Mouse (Mus musculus) left cerebral cortex, adult 9 months (tissue): ENCODE data around the gene Abhd11.
A peak's percentile ranks its signal among the peaks of the same experiment; 100 is the strongest.
"Not testable (repeated sequence)": the region's sequence is repeated elsewhere in the genome, so short reads cannot be mapped to it uniquely, and the experiment has no call there.

ENCODE experiments used
- DNase-seq, 2 experiments: peaks; one replicate each; pipeline ENCODE4 v3.0.0; 2022; ENCODE audit warnings: low spot score in 2 of 2

Gene Abhd11

DNA sequence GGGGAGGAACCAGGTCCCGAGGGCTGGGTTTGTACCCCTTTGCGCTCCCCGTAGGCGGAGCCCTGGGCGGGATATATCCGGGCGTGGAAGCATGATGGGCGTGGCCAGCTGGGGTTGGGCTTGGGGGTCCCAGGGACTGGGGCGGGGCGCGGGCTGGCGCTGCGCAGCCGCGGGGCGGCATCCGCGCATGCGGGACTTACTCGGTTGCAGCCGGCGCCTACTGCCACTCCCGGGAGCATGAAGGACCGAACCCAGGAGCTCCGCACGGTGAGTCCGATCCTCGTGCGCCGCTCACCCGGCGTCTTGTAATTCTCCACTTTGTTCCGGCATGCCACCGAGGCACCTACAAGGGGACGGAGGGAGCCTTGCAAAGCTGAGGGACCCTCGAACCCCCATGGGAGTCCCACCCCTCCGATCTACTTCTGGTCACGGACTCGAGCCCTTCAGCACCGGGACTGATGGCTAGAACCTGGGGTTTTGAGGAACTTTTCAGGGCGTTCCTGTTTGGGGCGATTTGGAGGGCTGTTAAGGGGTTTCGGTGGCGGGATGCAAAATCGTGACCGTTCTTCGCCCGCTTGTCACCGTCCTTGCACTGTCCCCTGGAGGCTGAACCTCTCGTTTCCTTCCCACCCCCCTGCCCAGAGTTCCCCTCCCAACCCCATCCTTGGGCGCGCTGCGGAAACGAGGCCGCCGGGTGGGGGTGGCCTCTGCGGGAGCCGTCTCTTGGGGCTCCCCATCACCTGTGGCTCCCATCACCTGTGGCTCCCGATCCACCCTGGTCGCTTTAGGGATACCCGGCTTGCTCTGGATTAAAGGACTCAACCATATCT, 14.6 kb downstream of the Abhd11 start, which contains the start of gene Stx1a:
Stx1a (plus strand) TSS at position 139 of the 830 bp plus-strand sequence.
- DNase-seq: peak in 1 of 2 experiments; percentile 87

- DNase-seq: no peak
Observed at GRCm38 (mm10) chr5:135024665-135025224, 15.8 kb downstream of the Abhd11 start.

DNA sequence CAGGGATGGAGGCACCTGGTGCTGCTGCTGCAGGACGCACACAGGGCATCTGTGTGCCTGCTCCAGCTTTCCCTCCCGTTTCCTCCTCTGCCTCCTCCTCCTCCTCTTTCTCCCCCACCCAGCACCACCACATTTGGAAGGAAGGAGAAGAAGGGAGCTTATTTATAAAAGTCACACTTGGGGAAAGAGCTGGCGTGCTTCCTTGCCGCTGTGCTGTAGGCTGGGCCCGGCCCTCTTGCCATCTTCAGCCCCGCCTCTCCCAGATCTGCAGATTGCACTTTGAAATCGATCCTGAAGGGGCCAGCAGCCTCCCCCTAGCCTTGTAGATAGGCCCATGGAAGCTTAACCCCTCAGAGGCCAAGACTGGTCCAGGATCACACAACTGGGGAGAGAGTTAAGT, 16.9 kb downstream of the Abhd11 start:
- peak in 1 of 2 experiments; percentile 77 for DNase-seq

- peak in 1 of 2 experiments; percentile 80 for DNase-seq
Observed at GRCm38 (mm10) chr5:135029007-135029854, 20.3 kb downstream of the Abhd11 start.

DNA sequence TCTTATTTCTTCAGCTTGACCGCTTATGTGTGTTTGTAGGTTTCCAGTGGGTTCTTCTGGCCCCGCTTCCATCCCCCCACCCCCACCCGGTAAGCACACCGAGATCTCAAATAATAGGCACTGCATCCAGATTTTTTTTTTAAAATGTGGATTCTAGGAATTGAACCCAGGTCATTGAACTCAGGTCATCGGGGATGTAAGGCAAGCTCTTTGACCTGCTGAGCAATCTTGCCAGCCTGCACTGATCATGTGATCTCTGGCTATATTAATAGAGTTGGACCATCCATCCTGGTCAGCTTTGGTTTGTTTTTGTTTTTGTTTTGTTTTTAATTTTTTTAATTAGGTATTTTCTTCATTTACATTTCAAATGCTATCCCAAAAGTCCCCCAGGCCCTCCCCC, 23.6 kb downstream of the Abhd11 start:
- DNase-seq: no peak

DNA sequence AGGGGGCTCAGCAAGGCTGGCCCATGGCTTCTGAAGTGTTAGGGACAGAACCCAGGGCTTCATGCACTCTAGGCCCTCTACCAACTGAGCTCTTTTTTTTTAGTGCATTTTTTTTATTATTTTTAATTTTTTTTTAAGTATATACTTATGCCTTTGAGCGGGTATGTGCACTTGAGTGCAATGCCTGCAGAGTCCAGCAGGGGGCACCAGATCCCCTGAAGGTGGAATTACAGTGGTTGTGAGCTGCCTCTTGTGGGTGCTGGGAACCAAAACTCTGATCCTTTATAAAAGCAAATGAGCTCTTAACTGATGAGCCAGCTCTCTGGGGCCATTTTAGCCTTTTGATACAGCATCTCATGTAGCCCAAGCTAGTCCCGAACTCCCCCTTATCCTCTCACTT, 25.6 kb downstream of the Abhd11 start:
- DNase-seq: no peak

DNA sequence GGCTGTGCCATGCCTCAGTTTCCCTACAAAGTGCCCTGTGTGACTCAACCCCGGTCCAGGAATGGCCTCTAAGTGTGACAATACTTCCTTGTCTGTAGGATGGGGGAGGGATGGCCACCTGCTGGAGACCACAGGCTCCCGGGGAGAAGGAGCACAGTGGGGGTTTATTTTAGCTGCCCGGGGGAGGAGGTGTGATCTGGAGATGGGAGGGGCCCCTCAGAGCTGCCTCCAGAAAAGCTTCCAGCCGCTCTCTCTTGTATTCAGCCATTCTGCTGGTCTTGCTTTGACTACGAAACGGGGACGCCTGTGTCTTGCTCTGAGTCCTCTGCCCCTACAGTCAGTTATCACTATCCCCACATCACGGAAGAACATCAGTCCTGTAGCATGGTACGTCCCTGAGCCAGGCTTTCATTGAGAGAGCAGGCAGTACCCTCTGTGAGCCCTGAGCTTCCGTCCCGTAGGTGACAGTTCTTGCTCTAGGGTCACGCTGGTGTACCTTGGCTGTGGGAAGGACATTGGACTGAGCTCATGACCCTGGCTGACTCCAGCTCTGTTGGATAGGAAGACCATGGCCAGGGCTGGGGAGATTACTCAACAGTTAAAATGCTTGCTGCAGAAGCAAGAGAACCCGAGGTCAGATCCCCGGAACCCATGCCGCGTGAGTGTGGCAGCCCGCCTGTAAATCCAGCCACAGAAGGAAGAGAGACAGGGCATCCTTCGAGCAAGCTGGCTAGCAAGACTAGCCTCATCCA, 26.8 kb downstream of the Abhd11 start:
- peak in 1 of 2 experiments; percentile 79 for DNase-seq

DNA sequence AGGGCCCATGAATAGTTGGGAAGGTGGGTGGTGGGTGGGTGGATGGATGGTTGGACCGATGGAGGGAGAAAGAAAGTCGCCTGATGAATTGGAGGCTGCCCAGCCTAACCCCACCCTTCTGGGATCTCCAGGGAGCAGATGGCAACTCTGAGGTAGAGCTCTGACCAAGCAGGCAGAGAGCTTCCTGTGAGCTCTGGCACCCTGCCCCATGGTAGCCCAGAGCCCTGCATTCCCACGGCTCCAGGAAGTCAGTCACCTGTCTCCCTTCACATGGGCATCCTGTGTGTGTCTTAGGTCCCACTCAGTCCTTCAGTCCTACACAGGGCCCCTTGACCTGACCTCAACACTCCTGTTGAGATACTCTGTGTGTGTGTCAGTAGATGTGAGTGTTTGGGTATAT, 29.0 kb downstream of the Abhd11 start:
- no peak for DNase-seq

- DNase-seq: peak in 1 of 2 experiments; percentile 42
Observed at GRCm38 (mm10) chr5:135039541-135039940, 30.6 kb downstream of the Abhd11 start.

- DNase-seq: peak in 1 of 2 experiments; percentile 53
Observed at GRCm38 (mm10) chr5:135040059-135040458, 31.1 kb downstream of the Abhd11 start.

DNA sequence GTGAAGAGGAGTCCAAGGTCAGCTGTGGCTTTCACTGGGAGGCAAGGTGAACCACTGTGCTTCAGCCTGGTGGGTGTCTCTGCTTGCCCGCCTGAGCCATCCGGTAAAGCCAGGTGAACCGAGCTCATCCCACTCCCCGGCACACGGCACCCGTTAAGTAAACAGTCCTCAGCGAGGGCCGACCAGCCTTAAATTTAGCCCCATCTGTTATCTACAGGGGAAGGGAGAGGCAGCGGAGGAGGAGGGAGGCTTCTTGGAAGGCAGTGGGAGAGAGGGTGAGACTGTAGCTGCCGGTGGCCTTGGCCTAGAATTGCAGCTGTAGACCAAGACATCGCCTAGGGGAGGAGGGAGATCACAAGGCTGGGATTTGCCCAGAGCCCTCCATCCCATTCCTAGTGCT, 31.8 kb downstream of the Abhd11 start:
- peak in 1 of 2 experiments; percentile 69 for DNase-seq

GRCm38 (mm10) chr5:135042105-135042788, 33.3 kb downstream of the Abhd11 start:
- DNase-seq: no peak

DNA sequence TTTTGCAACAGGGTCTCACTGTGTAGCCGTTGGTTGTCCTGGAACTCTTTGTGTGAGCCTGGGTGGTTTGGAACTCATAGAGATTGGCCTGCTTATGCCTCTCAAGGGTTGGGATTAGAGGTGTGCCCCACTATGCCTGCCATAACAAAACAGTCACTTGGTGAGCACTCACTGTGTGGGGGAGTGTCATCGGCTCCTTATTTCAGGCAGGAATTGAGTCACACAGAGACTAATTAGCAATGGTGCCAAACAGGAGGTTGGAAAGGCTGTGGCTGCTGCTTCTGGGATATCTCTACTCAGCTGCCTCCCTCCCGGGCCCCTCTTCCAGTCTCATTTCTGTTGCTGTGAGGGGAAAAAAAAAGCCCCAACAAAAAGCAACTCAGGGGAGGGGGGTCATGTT, 35.6 kb downstream of the Abhd11 start:
- DNase-seq: peak in 1 of 2 experiments; percentile 46

DNA sequence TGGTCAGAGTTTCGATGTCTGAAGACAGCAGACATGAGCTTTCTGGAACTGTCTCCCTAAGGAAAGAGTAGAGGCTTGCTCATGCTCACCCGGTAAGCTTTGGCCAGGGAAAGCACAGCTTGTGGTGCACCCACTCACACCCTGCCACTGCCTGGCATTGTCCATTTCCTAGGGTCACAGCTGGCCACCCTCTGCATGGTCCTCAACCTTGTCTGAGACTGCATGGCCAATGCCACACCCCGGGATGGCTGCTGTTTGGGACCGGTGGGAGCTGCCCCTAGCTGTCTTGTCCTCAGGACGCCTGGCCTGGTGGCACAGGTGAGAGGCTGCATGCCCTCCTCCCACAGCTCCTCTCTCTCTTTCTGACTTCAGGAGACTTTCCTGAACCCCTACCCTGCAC, 39.6 kb downstream of the Abhd11 start:
- DNase-seq: no peak

- not testable (repeated sequence) for DNase-seq
Observed at GRCm38 (mm10) chr5:135049268-135049667, 40.3 kb downstream of the Abhd11 start.

DNA sequence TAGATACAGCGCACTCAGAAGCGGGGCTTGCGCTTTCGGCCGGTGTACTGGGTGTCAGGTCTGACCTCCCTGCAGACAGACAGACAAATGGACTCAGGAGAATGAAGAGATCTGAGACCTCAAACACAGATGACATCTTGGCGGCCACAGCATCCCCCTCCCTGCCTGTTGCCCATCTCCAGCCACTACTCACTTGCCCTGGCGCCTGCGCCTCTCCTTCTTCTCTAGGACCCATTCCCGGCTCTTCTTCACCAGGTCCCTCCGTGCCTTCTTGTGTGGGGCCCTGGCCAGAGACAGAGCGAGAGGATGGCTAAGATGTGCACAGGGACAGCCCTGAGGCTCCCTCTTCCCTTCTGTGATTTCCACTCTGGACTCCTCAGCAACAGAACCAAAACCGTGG, 44.4 kb downstream of the Abhd11 start:
- no peak for DNase-seq
